Mouse (Mus musculus) right cerebral cortex, adult 18-20 months (tissue): ENCODE measurements around the gene Macrod2.

Experiments
- DNase-seq: peaks from one replicate; pipeline ENCODE4 v3.0.0; 2022; ENCODE audit warnings: mixed read lengths

Gene Macrod2

DNA sequence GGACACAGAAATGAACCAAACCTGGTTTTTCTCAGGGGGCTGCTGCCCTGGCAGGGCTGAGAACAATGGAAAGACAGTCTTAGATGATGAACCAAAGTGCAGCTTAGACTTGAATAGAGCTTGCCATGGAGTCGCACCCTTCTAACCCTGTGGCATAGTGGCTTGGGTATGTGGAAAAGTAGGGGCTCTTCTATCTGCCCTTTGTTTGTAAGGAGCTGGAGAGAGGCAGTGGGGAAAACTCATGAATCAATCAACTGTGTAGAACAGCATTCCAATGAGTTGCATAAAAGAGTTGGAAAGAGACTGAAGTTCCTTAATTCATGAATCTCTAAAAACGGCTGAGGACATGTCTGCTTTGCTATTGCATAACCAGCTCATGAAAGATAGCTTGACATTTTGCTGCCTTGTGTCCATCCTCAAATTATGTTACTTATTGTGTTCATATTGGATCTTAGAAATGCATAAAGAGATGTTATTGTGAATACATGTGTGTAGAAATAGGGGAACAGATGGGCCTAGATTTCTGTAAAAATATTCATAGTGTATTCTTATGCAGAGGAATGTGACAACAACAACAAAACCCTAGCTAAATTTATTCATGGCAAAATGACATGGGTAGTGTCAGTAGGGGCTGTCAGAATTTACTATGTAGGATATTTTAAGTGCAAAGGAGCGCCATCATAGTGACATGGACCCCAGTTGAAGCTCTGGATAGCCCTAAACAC is 197.6 kb downstream of the Macrod2 start:
- no peak for DNase-seq

- DNase-seq = no peak
These were observed 201.8 kb downstream of the Macrod2 start for GRCm38 (mm10) chr2:140596906-140597305.

DNA sequence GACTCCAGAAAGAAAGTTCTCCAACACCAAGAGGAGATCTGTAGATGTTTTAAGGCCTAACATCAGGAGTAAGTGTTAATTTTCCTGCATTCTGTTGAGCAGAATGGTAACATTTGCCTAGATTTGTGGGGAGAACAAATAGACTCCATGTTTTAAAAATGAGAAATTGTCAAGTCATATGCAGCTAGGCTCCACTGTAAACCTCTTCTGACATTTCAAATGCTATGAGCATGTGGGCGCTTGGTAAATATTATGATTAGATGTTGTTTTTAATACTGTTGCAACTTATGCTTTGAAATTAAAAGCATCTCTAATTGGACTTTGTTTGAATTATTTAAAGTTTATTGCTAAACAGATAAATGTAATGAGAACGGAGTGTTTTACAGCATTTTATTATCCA is 220.3 kb downstream of the Macrod2 start:
- DNase-seq = no peak

- DNase-seq = no peak
These were observed 226.7 kb downstream of the Macrod2 start for GRCm38 (mm10) chr2:140621730-140622337.

DNA sequence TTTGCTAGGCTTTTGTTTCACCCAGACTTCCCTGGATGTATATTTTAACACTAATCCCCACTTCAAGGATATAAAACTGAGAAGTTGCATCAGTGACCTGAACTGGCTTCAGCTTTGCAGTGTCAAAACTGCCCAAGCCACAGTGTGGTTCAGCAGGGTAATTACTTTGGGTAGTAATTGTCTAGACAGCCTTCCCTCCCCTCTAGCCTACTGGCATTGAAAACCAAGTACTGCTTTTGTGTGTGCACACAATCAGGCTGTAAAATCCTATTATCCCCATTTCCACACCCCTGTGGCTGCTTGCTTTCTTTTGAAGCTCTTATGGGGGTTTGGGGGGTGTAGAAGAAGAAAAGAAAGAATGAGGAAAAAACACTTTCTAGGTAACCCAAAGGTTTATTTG is 258.4 kb downstream of the Macrod2 start:
- no peak for DNase-seq

DNA sequence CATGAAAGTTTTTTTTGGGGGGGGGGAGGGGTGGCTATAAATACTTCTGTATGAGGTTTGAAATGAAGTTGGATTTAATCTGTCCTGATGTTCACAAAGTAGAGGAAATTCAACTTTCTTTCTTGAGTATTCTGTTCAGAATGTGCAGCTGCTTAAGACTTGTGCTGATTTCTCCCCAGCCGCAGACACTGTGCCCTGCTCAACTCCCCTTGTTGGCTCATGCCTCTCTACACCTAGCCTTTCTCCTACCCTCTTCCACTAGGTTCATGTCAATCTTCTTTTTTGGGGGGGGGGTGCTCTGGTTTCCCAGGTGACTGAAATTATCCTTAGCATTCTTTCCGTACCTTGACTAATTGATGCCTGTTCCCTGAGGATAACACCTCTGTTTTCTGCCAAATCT is 258.9 kb downstream of the Macrod2 start:
- DNase-seq = no peak

DNA sequence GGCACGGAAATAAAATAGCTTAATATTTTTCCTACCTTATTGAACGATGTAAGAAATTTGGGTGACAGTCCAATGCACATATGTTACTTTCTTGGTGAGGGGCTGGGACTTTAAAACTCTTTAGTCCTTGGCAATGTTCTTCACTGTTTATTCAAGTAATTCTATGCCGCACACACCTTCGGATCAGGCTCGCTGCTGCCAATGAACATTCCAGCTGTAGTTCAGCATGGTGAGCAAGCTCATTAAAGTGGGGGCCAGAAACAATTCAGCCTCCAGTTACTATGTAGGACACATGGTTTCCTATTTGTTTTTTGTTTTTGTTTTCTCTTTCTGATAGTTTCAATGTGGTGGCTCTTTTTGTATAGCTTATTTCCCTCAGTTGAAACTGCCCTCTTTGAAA is 267.6 kb downstream of the Macrod2 start:
- DNase-seq = no peak

DNA sequence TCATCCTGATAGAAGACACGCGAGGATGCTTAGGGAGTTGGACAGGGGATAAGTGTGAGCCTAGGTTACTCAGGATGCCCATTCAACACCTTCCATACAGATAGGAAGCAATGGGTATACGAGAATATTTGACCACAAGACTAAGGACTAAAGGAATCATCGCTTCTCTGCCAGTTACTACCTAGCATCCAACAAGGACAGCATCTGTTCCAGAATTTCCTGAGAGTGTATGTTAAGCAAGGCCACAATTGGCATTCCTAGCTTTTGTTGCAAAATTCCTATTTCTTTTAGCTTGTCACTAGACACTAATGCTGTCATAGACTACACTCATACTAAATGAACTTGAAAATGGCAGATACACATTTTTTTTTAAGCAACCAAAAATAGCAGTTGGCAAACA is 269.3 kb downstream of the Macrod2 start:
- no peak for DNase-seq

DNA sequence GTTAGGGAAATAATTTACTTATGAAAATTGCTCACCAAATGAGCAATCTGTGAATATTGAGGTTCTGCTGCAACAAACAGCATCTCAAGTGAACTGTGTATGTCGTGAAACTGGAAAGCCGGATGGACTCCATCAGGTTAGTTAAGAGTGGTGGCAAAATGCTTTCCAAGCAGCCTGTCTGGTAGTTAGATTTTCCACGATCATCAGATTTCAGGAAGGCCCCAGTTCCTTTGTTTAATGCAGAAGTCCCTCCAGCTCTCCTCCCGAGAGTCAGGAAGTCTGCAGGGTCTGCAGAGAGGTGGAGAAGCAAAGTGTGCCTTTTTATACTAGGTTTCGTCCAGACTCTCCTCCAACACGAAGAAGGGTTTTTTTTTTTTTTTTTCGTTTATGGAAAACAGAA is 271.7 kb downstream of the Macrod2 start:
- no peak for DNase-seq

DNA sequence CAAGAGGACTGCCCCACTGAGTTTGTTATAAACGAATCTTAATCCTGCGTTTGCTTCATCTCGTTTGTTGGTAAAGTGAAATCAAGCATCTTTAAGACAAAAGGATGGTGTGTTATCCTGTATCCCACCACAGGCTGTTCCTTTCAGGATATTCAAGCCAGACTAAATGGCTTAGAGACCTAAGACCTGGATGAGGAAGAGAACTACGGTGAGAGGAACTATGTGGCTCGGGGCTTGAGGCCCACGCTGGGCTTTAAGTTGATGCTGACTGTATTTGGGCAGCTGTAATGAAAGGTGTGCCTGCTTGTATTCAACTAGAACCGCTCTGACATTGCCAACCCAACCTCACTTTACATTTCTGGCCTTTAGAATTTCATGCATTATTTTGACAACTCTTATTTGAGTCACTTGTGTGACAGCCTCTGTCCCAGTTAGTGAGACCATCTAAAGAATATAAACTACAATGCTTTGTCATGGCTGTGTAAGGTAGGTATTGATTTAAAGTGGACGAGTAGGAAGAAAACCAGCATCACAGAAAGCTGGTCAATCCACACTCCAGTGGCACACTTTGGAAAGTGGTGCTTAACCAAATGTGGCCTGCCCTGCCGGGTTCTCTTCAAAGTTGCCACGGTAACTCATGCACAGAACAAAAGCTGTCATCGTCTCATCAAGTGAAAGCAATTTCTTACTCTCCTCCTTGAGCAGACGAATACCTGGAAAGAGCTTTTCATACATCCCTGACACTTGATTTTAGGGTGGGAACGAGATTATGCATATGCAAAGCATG is 272.3 kb downstream of the Macrod2 start:
- no peak for DNase-seq

- DNase-seq = peak; percentile 88
These were observed 273.2 kb downstream of the Macrod2 start for GRCm38 (mm10) chr2:140668311-140668710.

DNA sequence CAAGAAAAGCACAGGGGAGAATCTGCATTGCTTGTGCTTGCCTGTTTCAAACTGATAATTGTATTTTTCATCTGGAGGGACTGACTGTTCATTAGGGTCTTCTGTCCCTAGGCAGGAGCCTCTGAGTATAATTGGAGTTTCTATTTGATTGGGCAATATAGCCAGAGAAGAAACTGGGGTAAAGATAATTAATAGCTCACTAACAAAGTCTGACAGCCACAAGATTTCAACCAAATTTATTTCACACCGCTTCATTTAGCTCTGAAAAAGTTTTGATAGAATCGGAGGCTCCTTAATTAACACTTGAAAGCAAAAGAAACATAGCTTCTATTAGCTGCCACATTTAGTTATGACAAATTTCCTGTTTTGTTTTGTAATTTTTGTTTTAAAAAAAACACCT is 274.0 kb downstream of the Macrod2 start:
- no peak for DNase-seq

GRCm38 (mm10) chr2:140669786-140670185 is 274.7 kb downstream of the Macrod2 start:
- no peak for DNase-seq

DNA sequence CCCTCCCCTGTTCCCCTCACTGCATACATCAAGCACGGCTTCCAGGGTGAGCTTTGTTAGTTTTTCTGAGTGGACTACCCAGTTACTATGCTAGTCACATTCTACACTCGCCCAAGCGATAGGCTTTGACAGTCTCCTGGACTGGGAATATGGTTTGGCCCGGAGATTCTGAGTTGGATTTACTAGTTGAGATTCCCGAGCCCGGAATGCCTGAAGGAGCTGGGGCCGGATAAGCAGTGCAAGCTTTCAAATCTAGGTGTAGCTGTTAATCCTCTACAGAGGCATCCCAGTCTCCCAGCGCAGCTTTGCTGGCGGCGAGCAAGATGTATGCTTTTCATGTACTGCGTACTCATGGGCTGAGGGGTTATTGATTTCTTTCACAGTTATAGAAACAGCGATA is 275.3 kb downstream of the Macrod2 start:
- DNase-seq = peak; percentile 66

- DNase-seq = peak; percentile 96
These were observed 276.0 kb downstream of the Macrod2 start, which contains the start of gene Flrt3 for GRCm38 (mm10) chr2:140670963-140671702. TSS of gene Flrt3 (minus strand) at chr2:140671469.

DNA sequence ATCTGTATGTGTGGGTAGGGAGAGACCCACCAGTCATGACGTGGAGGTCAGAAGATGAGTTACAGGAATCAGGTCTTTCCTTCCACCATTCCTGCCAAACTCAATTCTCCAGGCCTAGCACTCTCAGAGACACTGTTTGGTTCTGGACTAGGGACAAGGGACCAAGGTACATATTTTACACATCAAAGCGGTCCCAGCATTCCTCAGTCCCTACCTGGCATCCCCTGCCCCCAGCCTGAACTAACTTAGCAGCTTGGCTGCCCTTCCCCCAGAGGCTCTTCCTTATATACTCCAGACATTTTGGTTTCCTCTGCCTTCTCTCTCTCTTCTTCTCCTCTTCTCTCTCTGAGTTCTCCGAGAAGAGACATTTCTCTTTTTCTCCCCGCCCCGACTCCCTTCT is 278.4 kb downstream of the Macrod2 start:
- no peak for DNase-seq

DNA sequence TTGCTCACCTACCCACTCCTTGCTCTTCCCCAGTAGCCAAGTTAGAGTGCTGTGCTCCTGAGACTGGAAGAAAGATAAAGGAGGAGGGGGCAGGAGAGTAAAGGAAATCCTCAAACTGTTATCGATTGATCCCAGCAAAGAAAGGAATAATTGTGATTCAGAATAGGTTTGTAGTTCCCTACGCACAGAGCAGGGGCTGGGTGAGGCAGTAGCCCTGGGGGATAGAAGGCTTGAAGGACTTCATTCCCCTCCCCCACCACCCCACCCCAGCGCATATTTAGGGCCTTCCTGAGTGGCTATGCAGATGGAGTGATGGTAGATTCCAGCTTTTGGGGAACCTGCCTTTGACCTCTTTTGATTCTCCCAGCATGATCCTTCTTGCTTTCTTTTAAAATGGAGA is 281.6 kb downstream of the Macrod2 start:
- DNase-seq = no peak

DNA sequence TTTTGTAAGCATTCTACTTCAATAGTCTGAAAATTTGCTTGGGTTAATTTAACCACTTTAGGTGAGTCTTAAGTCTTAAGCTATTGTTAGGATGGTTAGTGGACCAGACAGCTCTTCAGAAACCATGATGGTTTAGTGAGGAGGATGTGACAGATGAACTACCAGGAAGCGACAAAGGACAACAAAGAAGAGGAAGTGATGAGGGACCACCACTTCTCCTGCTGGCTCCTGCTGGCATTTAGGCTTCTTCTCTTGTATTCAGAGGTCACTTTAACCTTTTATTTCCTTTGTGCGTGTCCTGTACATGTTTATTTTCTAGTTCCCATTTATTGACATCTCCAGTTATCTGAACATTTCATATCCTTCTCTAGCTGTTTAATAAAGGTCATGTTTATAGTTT is 295.8 kb downstream of the Macrod2 start:
- no peak for DNase-seq

GRCm38 (mm10) chr2:140691403-140691802 is 296.3 kb downstream of the Macrod2 start:
- DNase-seq = no peak

DNA sequence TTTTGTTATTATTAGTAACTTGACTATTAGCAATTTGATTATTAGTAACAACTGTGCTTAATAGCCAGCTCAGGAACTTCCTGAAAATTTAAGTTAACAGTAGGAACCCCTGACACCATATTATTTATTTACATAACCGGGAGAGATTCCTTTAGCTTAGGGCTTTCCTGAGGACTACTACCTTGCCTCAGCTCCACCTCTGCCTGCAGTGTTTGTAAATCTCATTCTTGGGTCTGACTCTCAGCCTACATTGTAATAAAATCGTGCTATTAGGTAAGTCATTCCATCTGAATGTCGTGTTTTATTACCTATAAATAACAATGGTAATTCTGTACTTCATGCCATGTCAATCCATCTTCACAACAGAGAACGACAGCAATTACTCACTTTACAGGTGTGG is 297.4 kb downstream of the Macrod2 start:
- no peak for DNase-seq

DNA sequence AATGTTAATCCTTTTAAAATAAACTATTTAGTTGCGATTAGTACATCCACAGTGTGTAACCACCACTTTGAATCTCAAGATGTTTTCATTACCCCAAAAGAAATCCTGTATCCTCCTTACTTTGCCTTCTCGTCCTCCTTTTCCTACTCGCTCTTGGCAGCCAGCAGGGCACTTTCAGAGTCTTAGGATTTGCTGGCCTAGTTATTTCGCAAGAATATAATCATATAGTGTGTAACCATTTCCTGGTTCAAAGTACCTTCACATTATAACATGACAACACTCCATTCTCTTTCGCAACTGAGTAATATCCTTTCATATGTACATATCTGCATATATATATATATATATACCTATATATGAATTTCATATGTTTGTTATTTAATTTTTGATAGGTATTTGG is 298.7 kb downstream of the Macrod2 start:
- no peak for DNase-seq

DNA sequence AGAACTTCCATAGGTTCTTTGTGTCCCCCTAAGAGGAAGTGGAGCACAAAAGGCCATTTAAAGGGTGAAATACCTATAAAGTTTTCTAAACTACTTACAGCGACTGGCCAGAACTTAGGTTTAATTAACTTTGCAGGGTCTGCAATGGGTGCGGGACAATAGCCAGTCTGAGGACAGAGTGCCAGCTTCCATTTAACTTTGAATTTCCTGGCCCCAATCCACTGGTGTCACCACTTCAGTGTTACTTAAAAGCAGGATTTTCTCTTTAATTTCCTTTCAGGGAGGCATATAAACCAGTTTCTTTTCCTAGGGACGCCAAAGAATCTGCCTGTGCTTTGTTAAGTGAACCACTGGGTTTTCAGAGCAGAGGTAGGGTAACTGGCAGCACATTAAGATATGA is 303.5 kb downstream of the Macrod2 start:
- DNase-seq = no peak

DNA sequence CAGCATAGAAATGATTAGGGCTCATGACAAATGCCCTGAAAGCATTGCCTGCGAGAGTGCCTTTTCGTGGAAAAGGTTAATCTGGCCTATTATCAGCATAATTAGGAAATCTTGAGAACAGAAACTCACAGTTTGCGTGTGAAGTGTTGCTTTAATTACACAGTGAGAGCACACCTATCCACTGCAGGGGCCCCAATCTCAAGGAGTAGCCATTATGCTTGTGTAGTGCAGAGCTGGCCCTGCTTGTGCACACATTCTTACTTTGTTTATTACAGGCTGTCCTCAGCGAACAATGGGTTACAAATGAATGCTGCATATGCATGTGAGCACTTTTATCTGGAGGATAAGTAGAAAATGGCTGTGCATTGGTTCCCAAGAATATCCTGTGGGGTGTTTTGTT is 308.3 kb downstream of the Macrod2 start:
- no peak for DNase-seq
